Mouse (Mus musculus) cerebellum, adult 2 months (tissue): ENCODE data around the gene Gramd2. TPM values are rescaled to one million over a fixed set of nuclear protein-coding genes. Genes with fewer than 3 reads are reported as not detected.
A peak's percentile ranks its signal among the peaks of the same experiment; 100 is the strongest.

Experiments used
- DNase-seq, 2 experiments: peaks; one replicate each; pipeline ENCODE4 v3.0.0; 2021
- H3K27ac ChIP-seq: fragments of 200-500 bp; 2 replicates; pipeline ENCODE4 v1.5.1; 2012; ENCODE audit warnings: low read length, control low read depth, inconsistent platforms; ENCODE audit not compliant: insufficient read depth
- H3K27me3 ChIP-seq: fragments of 200-500 bp; 2 replicates; pipeline ENCODE4 v1.6.1; 2012; ENCODE audit warnings: inconsistent platforms, mild to moderate bottlenecking, low read length, moderate library complexity; ENCODE audit not compliant: control insufficient read depth, insufficient read depth
- H3K4me1 ChIP-seq: fragments of 200-500 bp; 2 replicates; pipeline ENCODE4 v1.6.1; 2011; ENCODE audit warnings: low read length; ENCODE audit not compliant: control insufficient read depth, insufficient read depth
- H3K4me3 ChIP-seq: fragments of 200-500 bp; replicated peaks from 2 replicates; pipeline ENCODE3; 2011; ENCODE audit warnings: mild to moderate bottlenecking, low read depth, low read length, control low read depth; ENCODE audit not compliant: insufficient read depth
- CTCF ChIP-seq: fragments of 200-500 bp; IDR thresholded peaks from 2 replicates; pipeline ENCODE4 v1.5.1; 2011; ENCODE audit warnings: low read depth, mild to moderate bottlenecking, control low read depth, low read length, moderate library complexity, borderline replicate concordance; ENCODE audit not compliant: insufficient read depth
- POLR2A ChIP-seq: fragments of 200-500 bp; IDR thresholded peaks from 2 replicates; pipeline ENCODE4 v1.6.1; 2011; ENCODE audit warnings: low read length, control low read depth, borderline replicate concordance; ENCODE audit not compliant: insufficient read depth
- WGBS: fragments of 180-500 bp; shearing (Covaris S2); methylation state at CpG from one replicate; pipeline ENCODE4 v1.1.7; 2018; 5-methylcytosine and 5-hydroxymethylcytosine counted together
- polyA plus RNA-seq: library from polyadenylated mRNA; depleted of rRNA; stranded (reverse); fragments of >200 nt; gene quantifications from 2 replicates; pipeline ENCODE4 v1.2.3, GENCODE M21; 2012

The Gramd2 gene
- polyA plus RNA-seq, 1 experiment = 2.6 TPM

GRCm38 (mm10) chr9:59733075-59733474, 53.1 kb downstream of the Gramd2 start:
- H3K27me3 ChIP-seq = no peaks in the 10 kb centered on the region
- no peak overlapping the region for H3K4me3 ChIP-seq
- no peaks in the 10 kb centered on the region for H3K4me1 ChIP-seq
- DNase-seq = no peak
- no peak overlapping the region for H3K27ac ChIP-seq
- 87% methylated on average over 6 of the region's 6 CpGs for WGBS
- TF ChIP-seq CTCF = no peak
- TF ChIP-seq POLR2A = no peak

GRCm38 (mm10) chr9:59735394-59735793, 55.5 kb downstream of the Gramd2 start:
- H3K4me1 ChIP-seq = no peaks in the 10 kb centered on the region
- H3K27me3 ChIP-seq = no peaks in the 10 kb centered on the region
- WGBS = 87% methylated on average over 4 of the region's 4 CpGs
- no peak for DNase-seq
- no peak overlapping the region for H3K27ac ChIP-seq
- no peak for TF ChIP-seq CTCF
- no peak for TF ChIP-seq POLR2A
- no peak overlapping the region for H3K4me3 ChIP-seq

GRCm38 (mm10) chr9:59740593-59740992, 60.6 kb downstream of the Gramd2 start:
- Histone ChIP-seq H3K4me3 (no peak overlapping the region), H3K27me3 (no peaks in the 10 kb centered on the region), H3K4me1 (no peaks in the 10 kb centered on the region), H3K27ac (no peak overlapping the region)
- TF ChIP-seq CTCF (no peak), POLR2A (no peak)
- no peak for DNase-seq
- WGBS = 86% methylated on average over 2 of the region's 2 CpGs

GRCm38 (mm10) chr9:59743903-59744302, 64.0 kb downstream of the Gramd2 start:
- Histone ChIP-seq H3K27ac (no peak overlapping the region), H3K4me1 (no peaks in the 10 kb centered on the region), H3K27me3 (no peaks in the 10 kb centered on the region), H3K4me3 (no peak overlapping the region)
- 95% methylated on average over 3 of the region's 3 CpGs for WGBS
- no peak for TF ChIP-seq POLR2A
- TF ChIP-seq CTCF = no peak
- DNase-seq = no peak

GRCm38 (mm10) chr9:59748387-59748786, 68.4 kb downstream of the Gramd2 start:
- no peak overlapping the region for H3K4me3 ChIP-seq
- WGBS = 96% methylated on average over 2 of the region's 2 CpGs
- TF ChIP-seq CTCF = no peak
- TF ChIP-seq POLR2A = no peak
- H3K4me1 ChIP-seq = no peaks in the 10 kb centered on the region
- no peaks in the 10 kb centered on the region for H3K27me3 ChIP-seq
- DNase-seq = no peak
- no peak overlapping the region for H3K27ac ChIP-seq

- WGBS = 90% methylated on average over 11 of the region's 11 CpGs
- Histone ChIP-seq H3K4me3 (no peak overlapping the region), H3K4me1 (no peaks in the 10 kb centered on the region), H3K27me3 (no peaks in the 10 kb centered on the region), H3K27ac (no peak overlapping the region)
- DNase-seq = no peak
- TF ChIP-seq CTCF = no peak
- TF ChIP-seq POLR2A = no peak
Observed at GRCm38 (mm10) chr9:59748969-59749368, 69.0 kb downstream of the Gramd2 start.

GRCm38 (mm10) chr9:59749581-59750265, 69.8 kb downstream of the Gramd2 start:
- Histone ChIP-seq H3K4me3 (peak overlapping the region; percentile 99), H3K4me1 (no peaks in the 10 kb centered on the region), H3K27me3 (no peaks in the 10 kb centered on the region), H3K27ac (no peak overlapping the region)
- peak in 1 of 2 experiments; percentile 17 for DNase-seq
- WGBS = 29% methylated on average over 12 of the region's 12 CpGs
- TF ChIP-seq CTCF (no peak), POLR2A (no peak)

GRCm38 (mm10) chr9:59750267-59751065, 70.5 kb downstream of the Gramd2 start, which contains the start of the genes Senp8 and Myo9a:
TSS of gene Senp8 (minus strand) at chr9:59750710.
TSS of gene Myo9a (plus strand) at chr9:59750896.
- Histone ChIP-seq H3K27me3 (no peaks in the 10 kb centered on the region), H3K4me3 (peak within 1 kb of the TSS; percentile 99), H3K4me1 (no peaks in the 10 kb centered on the region; the same call in 1 of the 2 replicates), H3K27ac (peak within 1 kb of the TSS; percentile 92)
- TF ChIP-seq POLR2A (peak; percentile 82; the same call in 1 of the 2 replicates), CTCF (no peak)
- 1% methylated on average over 59 of the region's 59 CpGs for WGBS
- DNase-seq = peak; percentile 99 to 100
